Mouse (Mus musculus) erythroblast, embryonic 14.5 days (primary cell): ENCODE data around the gene Cyfip2.

Experiments used
- GATA1 ChIP-seq: IDR thresholded peaks from 2 replicates; pipeline ENCODE4 v1.6.1; 2012; ENCODE audit warnings: low read length, inconsistent platforms, mixed read lengths
- TAL1 ChIP-seq: IDR thresholded peaks from 3 replicates; pipeline ENCODE4 v1.6.1; 2012; ENCODE audit warnings: low read length, inconsistent platforms, mixed read lengths

DNA sequence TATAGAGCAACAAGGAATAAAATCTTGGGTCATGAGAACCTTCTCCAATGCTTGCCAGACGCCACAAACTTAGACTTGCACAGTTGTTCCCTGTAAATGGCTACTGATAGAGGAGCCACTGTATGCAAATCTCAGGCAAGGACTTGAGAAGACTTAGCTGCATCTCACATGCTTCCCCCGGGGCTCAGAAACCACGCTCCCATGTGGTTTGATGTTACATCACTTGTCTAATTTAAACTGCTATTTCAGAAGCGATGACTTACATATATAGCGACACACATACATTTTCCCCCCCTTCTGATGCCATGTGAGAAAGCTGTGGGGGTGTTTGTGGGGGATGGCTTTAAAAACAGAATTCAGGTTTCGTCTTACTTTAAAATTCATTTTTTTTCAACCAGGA lies 1.2 kb upstream of the Cyfip2 start:
- TF ChIP-seq GATA1, result no peak
- no peak for TF ChIP-seq TAL1
